Mouse (Mus musculus) CH12.LX (cell line): ENCODE measurements around the gene Psg28. TPM values are rescaled to one million over a fixed set of nuclear protein-coding genes. Genes with fewer than 3 reads are reported as not detected.
"Not testable (repeated sequence)": the region's sequence is repeated elsewhere in the genome, so short reads cannot be mapped to it uniquely, and the experiment has no call there.

Experiments used
- DNase-seq: peaks from one replicate; pipeline ENCODE4 v3.0.0-alpha.2; 2013; ENCODE audit errors: extremely low read depth
- H3K27ac ChIP-seq: 2 replicates; pipeline ENCODE4 v1.5.1; 2012; ENCODE audit warnings: low read depth, mild to moderate bottlenecking, control low read depth, moderate library complexity; ENCODE audit not compliant: insufficient read depth
- H3K27me3 ChIP-seq: replicated peaks from 2 replicates; pipeline ENCODE3; 2012; ENCODE audit warnings: inconsistent platforms
- H3K36me3 ChIP-seq, 2 experiments: replicated peaks in 1 of 2; 2 replicates each; pipeline versions ENCODE3 to v1.6.1; 2012; ENCODE audit warnings: inconsistent platforms in 1 of 2, low read length in 1 of 2, mild to moderate bottlenecking in 1 of 2, mixed read lengths in 1 of 2, moderate library complexity in 1 of 2; ENCODE audit not compliant: control insufficient read depth in 1 of 2, insufficient read depth in 1 of 2
- H3K4me1 ChIP-seq, 2 experiments: 2 replicates each; pipeline ENCODE4 v1.6.1; 2012; ENCODE audit warnings: inconsistent platforms in 1 of 2, moderate library complexity in 1 of 2; ENCODE audit not compliant: insufficient read depth in 2 of 2, control insufficient read depth in 1 of 2
- H3K4me2 ChIP-seq: 2 replicates; pipeline ENCODE4 v1.6.1; 2012; ENCODE audit warnings: low read depth, mild to moderate bottlenecking, control low read depth; ENCODE audit not compliant: poor library complexity, insufficient read depth, severe bottlenecking
- H3K4me3 ChIP-seq, 3 experiments: fragments of 150-350 bp in 1 of 3; sonication (generic) in 1 of 3; replicated peaks in 1 of 3; 2 replicates each; pipeline versions ENCODE3 to v1.5.1; 2011 to 2012; ENCODE audit warnings: low read depth in 2 of 3, low read length in 2 of 3, mild to moderate bottlenecking in 2 of 3, moderate library complexity in 2 of 3, control low read depth in 1 of 3, improper control_type of control experiment in 1 of 3, inconsistent platforms in 1 of 3, mixed read lengths in 1 of 3; ENCODE audit not compliant: poor library complexity in 1 of 3
- H3K79me2 ChIP-seq: replicated peaks from 2 replicates; pipeline ENCODE4 v1.6.1; 2012; ENCODE audit warnings: mild to moderate bottlenecking, moderate library complexity; ENCODE audit not compliant: control insufficient read depth, poor library complexity, insufficient read depth, severe bottlenecking; ENCODE audit errors: extremely low read depth
- H3K9ac ChIP-seq: 2 replicates; pipeline ENCODE4 v1.6.1; 2012; ENCODE audit warnings: low read depth, mild to moderate bottlenecking, control low read depth, moderate library complexity; ENCODE audit not compliant: insufficient read depth
- H3K9me3 ChIP-seq: replicated peaks from 2 replicates; pipeline ENCODE3; 2012; ENCODE audit warnings: low read length, inconsistent platforms, mixed read lengths
- BHLHE40 ChIP-seq: IDR thresholded peaks from 2 replicates; pipeline ENCODE4 v1.6.1; 2011; ENCODE audit warnings: mild to moderate bottlenecking, low read depth, low read length, improper control_type of control experiment
- CHD1 ChIP-seq: IDR thresholded peaks from 2 replicates; pipeline ENCODE4 v1.6.1; 2012; ENCODE audit warnings: low read depth, low read length, improper control_type of control experiment, inconsistent platforms
- CHD2 ChIP-seq: IDR thresholded peaks from 2 replicates; pipeline ENCODE4 v1.6.1; 2011; ENCODE audit warnings: low read length, improper control_type of control experiment
- GABPA ChIP-seq: IDR thresholded peaks from 2 replicates; pipeline ENCODE4 v1.6.1; 2012; ENCODE audit warnings: low read depth, low read length, improper control_type of control experiment, inconsistent platforms; ENCODE audit not compliant: insufficient replicate concordance
- HCFC1 ChIP-seq: IDR thresholded peaks from 2 replicates; pipeline ENCODE4 v1.6.1; 2012; ENCODE audit warnings: low read depth, mild to moderate bottlenecking, inconsistent platforms, low read length, improper control_type of control experiment
- KAT2A ChIP-seq: IDR thresholded peaks from 2 replicates; pipeline ENCODE4 v1.6.1; 2012; ENCODE audit warnings: low read length, improper control_type of control experiment, inconsistent platforms; ENCODE audit not compliant: insufficient replicate concordance
- MAZ ChIP-seq: IDR thresholded peaks from 2 replicates; pipeline ENCODE4 v1.6.1; 2012; ENCODE audit warnings: low read depth, mild to moderate bottlenecking, inconsistent platforms, low read length, improper control_type of control experiment, moderate library complexity
- MEF2A ChIP-seq: IDR thresholded peaks from 2 replicates; pipeline ENCODE4 v1.6.1; 2014; ENCODE audit warnings: low read depth, mild to moderate bottlenecking, inconsistent platforms, low read length, improper control_type of control experiment, borderline replicate concordance
- MXI1 ChIP-seq: IDR thresholded peaks from 2 replicates; pipeline ENCODE4 v1.6.1; 2011; ENCODE audit warnings: mild to moderate bottlenecking, low read depth, low read length, improper control_type of control experiment
- NRF1 ChIP-seq: IDR thresholded peaks from 2 replicates; pipeline ENCODE4 v1.6.1; 2014; ENCODE audit warnings: low read depth, mild to moderate bottlenecking, inconsistent platforms, low read length, improper control_type of control experiment, moderate library complexity
- PAX5 ChIP-seq: IDR thresholded peaks from 2 replicates; pipeline ENCODE4 v1.6.1; 2012; ENCODE audit warnings: low read length, inconsistent platforms, mixed read lengths
- RAD21 ChIP-seq: IDR thresholded peaks from 2 replicates; pipeline ENCODE4 v1.6.1; 2011; ENCODE audit warnings: low read depth, mild to moderate bottlenecking, low read length, improper control_type of control experiment, moderate library complexity
- RCOR1 ChIP-seq: conservative IDR thresholded peaks from 2 replicates; pipeline ENCODE4 v1.6.1; 2012; ENCODE audit warnings: low read depth, mild to moderate bottlenecking, inconsistent platforms, low read length, improper control_type of control experiment
- UBTF ChIP-seq: IDR thresholded peaks from 2 replicates; pipeline ENCODE4 v1.6.1; 2012; ENCODE audit warnings: low read depth, mild to moderate bottlenecking, inconsistent platforms, low read length, improper control_type of control experiment, moderate library complexity
- ZKSCAN1 ChIP-seq: IDR thresholded peaks from 2 replicates; pipeline ENCODE4 v1.6.1; 2012; ENCODE audit warnings: low read depth, inconsistent platforms, low read length, improper control_type of control experiment, borderline replicate concordance
- ZNF384 ChIP-seq: IDR thresholded peaks from 2 replicates; pipeline ENCODE4 v1.6.1; 2012; ENCODE audit warnings: low read depth, low read length, improper control_type of control experiment, inconsistent platforms
- dilution Hi-C: fragments of 300-500 bp; cut with MboI; formaldehyde crosslinking; loops from 2 replicates; pipeline ENCODE4 v1.14.3; 2020; ENCODE audit warnings: low sequenced_read_pairs; ENCODE audit not compliant: extremely low pct_unique_long_range_greater_than_20kb, extremely low pct_ligation_motif_present
- in situ Hi-C: fragments of 300-500 bp; cut with MboI; formaldehyde crosslinking; loops from 3 replicates; pipeline ENCODE4 v1.14.3; 2019; ENCODE audit warnings: low sequenced_read_pairs, low pct_ligation_motif_present, low pct_unique_long_range_greater_than_20kb, mixed read lengths
- polyA plus RNA-seq: library from polyadenylated mRNA; unstranded; fragments of >175 nt; gene quantifications from 2 replicates; pipeline ENCODE4 v1.2.1, GENCODE M21; 2012; ENCODE audit warnings: low read depth; ENCODE audit not compliant: insufficient read length
- total RNA-seq, 2 experiments: library from RNA; depleted of rRNA; stranded (reverse); fragments of 300-350 nt in 1 of 2; fragments of >200 nt in 1 of 2; gene quantifications; 2 replicates each; pipeline ENCODE4 v1.2.3; 2012 to 2014

Psg28 gene
- not detected in 2 replicates for total RNA-seq (2012; rRNA removed)
- total RNA-seq (2014; rRNA removed) = not detected in 2 replicates
- polyA plus RNA-seq = not detected in 2 replicates

DNA sequence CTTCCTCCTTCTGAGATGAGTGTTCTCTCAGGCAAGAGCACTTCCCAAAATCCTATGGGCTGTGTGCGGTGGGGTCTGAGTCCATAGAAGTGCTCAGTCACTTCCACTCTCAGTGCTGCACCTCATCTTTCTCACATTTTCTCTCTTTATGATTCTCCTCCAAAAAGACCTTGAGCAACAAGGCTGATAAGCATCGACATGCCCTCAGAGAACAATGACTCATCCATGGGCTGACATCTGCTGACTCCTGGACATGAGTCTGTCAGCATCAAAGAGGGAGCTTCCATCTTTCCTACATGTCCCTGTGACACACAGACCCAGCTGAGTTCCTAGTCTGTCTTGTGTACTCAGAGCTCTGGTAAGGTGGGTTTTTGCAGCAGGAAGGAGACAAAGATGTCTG, at the start of gene Psg28:
Gene Psg28, minus strand, starts transcription at position 101 of the 400 bp plus-strand sequence.
- H3K4me2 ChIP-seq, H3K27ac ChIP-seq, H3K27me3 ChIP-seq, DNase-seq, dilution Hi-C loops, in situ Hi-C loops, H3K9ac ChIP-seq, H3K4me3 ChIP-seq, H3K4me1 ChIP-seq, H3K36me3 ChIP-seq, H3K9me3 ChIP-seq, H3K79me2 ChIP-seq: not testable (repeated sequence)

- peaks cover 5% of the 10 kb centered on the region for H3K9me3 ChIP-seq
- no peak overlapping the region for H3K4me3 ChIP-seq
- no peaks in the 10 kb centered on the region for H3K27me3 ChIP-seq
- in situ Hi-C loops (no loop called here), dilution Hi-C loops (no loop called here)
- no peaks in the 10 kb centered on the region for H3K79me2 ChIP-seq
- no peak for TF ChIP-seq NRF1
- no peak for TF ChIP-seq MXI1
- no peak for TF ChIP-seq UBTF
- no peak for TF ChIP-seq RAD21
- no peak for TF ChIP-seq PAX5
- TF ChIP-seq KAT2A = no peak
- TF ChIP-seq MEF2A = no peak
- TF ChIP-seq GABPA = no peak
- no peak for TF ChIP-seq HCFC1
- TF ChIP-seq RCOR1 = no peak
- no peak for TF ChIP-seq CHD1
- no peak for TF ChIP-seq BHLHE40
- no peak for TF ChIP-seq ZKSCAN1
- TF ChIP-seq ZNF384 = no peak
- no peak for TF ChIP-seq CHD2
- no peak for TF ChIP-seq MAZ
- H3K4me2 ChIP-seq = no peak overlapping the region
- no peaks in the 10 kb centered on the region for H3K36me3 ChIP-seq
- no peak overlapping the region for H3K27ac ChIP-seq
- no peaks in the 10 kb centered on the region for H3K4me1 ChIP-seq
- H3K9ac ChIP-seq = no peak overlapping the region
- no peak for DNase-seq
These were observed 28.4 kb downstream of the Psg28 start for GRCm38 (mm10) chr7:18403407-18403806.
